Mouse (Mus musculus): ENCODE results near the gene Doc2a. TPM values are rescaled to one million over a fixed set of nuclear protein-coding genes. Genes with fewer than 3 reads are reported as not detected.

Gene Doc2a
- total and polyA plus RNA-seq, 3 experiments: not detected

DNA sequence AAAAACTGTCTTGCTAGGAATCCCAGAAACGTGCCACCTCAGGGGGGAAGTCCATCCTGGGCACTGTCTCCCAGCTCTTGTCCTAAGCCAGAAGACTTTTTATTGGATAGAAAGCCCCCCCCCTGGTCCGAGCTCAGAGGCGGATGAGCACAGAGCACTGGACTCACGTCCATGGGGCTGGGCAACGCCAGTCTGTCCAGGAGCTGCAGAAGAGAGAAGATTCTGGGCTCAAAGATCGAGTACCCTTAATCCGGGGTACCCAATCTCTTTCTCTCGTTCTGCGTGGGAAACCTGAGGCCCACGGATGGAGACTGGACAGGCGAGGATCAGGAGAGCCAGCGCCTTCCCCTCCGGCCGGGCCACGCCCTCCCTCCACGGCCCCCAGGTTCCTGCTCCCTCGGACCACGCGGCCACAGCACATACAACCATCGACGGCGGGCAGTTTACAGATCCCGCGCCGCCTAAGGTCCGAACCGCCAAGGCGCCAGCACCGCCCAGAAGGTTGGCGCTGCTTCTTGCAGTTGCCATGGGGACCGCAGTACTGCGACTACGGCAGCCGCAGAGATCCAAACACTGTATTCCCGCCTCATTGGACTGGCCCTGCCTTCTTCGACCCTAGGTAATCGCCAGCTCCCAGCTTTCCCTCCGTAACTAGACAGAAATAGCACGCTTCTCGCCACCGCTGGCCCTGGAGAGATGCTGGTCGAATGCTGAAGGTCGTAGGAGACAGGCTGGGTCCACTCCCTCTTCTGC, 38.3 kb upstream of the Doc2a start:
- Histone ChIP-seq H3K9ac (ENCODE audit: low read depth, low read length) (peak overlapping the region; percentile 78), H3K4me1 (ENCODE audit: control insufficient read depth, insufficient read depth, low read length) (peaks cover 1% of the 10 kb centered on the region; the same call in 1 of the 2 replicates), H3K27me3 (ENCODE audit: control insufficient read depth, insufficient read depth, low read length) (no peaks in the 10 kb centered on the region), H3K27ac (peak overlapping the region; percentile 67), H3K79me2 (replicated peaks; ENCODE audit: control insufficient read depth, insufficient read depth, low read length) (no peaks in the 10 kb centered on the region), H3K4me3 (peak overlapping the region; percentile 63), H3K36me3 (ENCODE audit: control insufficient read depth, insufficient read depth, low read length) (no peaks in the 10 kb centered on the region)
- intact Hi-C loops (cut with DNase I): no loop called here
- 1% methylated on average over 43 of the region's 43 CpGs for WGBS
- peak; percentile 91 to 92 for DNase-seq
- TF ChIP-seq EP300 (IDR thresholded peaks at IDR 0.05; ENCODE audit: insufficient read depth, low read depth, low read length) (peak; percentile 78; the same call in 1 of the 2 replicates), CTCF (IDR thresholded peaks at IDR 0.05) (peak; percentile 35; the same call in 1 of the 2 replicates), POLR2A (IDR thresholded peaks at IDR 0.05; ENCODE audit: insufficient read depth, low read depth, low read length) (peak; percentile 71)

DNA sequence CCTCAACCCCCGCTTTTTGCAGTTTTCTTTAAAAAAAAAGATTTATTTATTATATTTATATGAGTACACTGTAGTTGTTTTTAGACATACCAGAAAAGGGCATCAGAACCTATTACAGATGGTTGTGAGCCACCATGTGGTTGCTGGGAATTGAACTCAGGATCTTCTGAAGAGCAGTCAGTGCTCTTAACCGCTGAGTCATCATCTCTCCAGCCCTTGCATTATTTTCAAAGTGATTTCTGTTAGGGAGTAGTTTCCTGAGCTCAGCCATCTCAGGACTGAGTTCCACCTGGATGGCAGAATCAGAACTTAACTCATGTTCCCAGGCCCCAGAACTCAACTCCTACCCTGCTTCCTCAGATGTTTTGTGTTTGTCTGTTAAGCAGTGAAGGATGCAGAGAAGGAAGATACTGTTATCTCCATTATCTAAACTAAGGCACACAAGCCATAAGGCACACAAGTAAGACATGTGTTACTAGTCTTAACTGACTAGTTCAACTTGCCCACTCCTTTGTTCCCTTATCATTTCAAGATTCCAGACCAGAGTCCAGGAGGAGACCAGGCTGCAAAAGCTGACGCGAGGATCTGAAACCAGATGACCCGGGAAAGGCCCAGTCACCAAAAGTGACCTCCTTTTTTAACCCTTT, 37.4 kb upstream of the Doc2a start:
- Histone ChIP-seq H3K36me3 (ENCODE audit: control insufficient read depth, insufficient read depth, low read length) (no peaks in the 10 kb centered on the region), H3K4me1 (ENCODE audit: control insufficient read depth, insufficient read depth, low read length) (peaks cover 1% of the 10 kb centered on the region; the same call in 1 of the 2 replicates), H3K27me3 (ENCODE audit: control insufficient read depth, insufficient read depth, low read length) (no peaks in the 10 kb centered on the region), H3K9ac (ENCODE audit: low read depth, low read length) (no peak overlapping the region), H3K79me2 (replicated peaks; ENCODE audit: control insufficient read depth, insufficient read depth, low read length) (no peaks in the 10 kb centered on the region), H3K4me3 (no peak overlapping the region), H3K27ac (peak overlapping the region; percentile 67)
- 48% methylated on average over 5 of the region's 5 CpGs for WGBS
- DNase-seq: no peak
- intact Hi-C loops (cut with DNase I): no loop called here
- TF ChIP-seq CTCF (IDR thresholded peaks at IDR 0.05) (no peak), POLR2A (IDR thresholded peaks at IDR 0.05; ENCODE audit: insufficient read depth, low read depth, low read length) (no peak), EP300 (IDR thresholded peaks at IDR 0.05; ENCODE audit: insufficient read depth, low read depth, low read length) (no peak)

GRCm38 (mm10) chr7:126815726-126816222, 31.4 kb upstream of the Doc2a start:
- H3K4me1 ChIP-seq (ENCODE audit: control insufficient read depth, insufficient read depth, low read length): no peaks in the 10 kb centered on the region
- H3K79me2 ChIP-seq (replicated peaks; ENCODE audit: control insufficient read depth, insufficient read depth, low read length): no peaks in the 10 kb centered on the region
- no peaks in the 10 kb centered on the region for H3K36me3 ChIP-seq (ENCODE audit: control insufficient read depth, insufficient read depth, low read length)
- H3K27me3 ChIP-seq (ENCODE audit: control insufficient read depth, insufficient read depth, low read length): no peaks in the 10 kb centered on the region
- TF ChIP-seq CTCF (IDR thresholded peaks at IDR 0.05) (no peak), EP300 (IDR thresholded peaks at IDR 0.05; ENCODE audit: insufficient read depth, low read depth, low read length) (no peak), POLR2A (IDR thresholded peaks at IDR 0.05; ENCODE audit: insufficient read depth, low read depth, low read length) (no peak)
- WGBS: 43% methylated on average over 8 of the region's 8 CpGs
- DNase-seq: no peak
- no peak overlapping the region for H3K27ac ChIP-seq
- intact Hi-C loops (cut with DNase I): no loop called here
- H3K4me3 ChIP-seq: no peak overlapping the region
- H3K9ac ChIP-seq (ENCODE audit: low read depth, low read length): no peak overlapping the region

GRCm38 (mm10) chr7:126816494-126816893, 30.7 kb upstream of the Doc2a start:
- no peak for TF ChIP-seq EP300 (IDR thresholded peaks at IDR 0.05; ENCODE audit: insufficient read depth, low read depth, low read length)
- TF ChIP-seq POLR2A (IDR thresholded peaks at IDR 0.05; ENCODE audit: insufficient read depth, low read depth, low read length): no peak
- no peak for TF ChIP-seq CTCF (IDR thresholded peaks at IDR 0.05)
- Histone ChIP-seq H3K9ac (ENCODE audit: low read depth, low read length) (no peak overlapping the region), H3K27ac (no peak overlapping the region), H3K79me2 (replicated peaks; ENCODE audit: control insufficient read depth, insufficient read depth, low read length) (no peaks in the 10 kb centered on the region), H3K27me3 (ENCODE audit: control insufficient read depth, insufficient read depth, low read length) (no peaks in the 10 kb centered on the region), H3K36me3 (ENCODE audit: control insufficient read depth, insufficient read depth, low read length) (no peaks in the 10 kb centered on the region), H3K4me1 (ENCODE audit: control insufficient read depth, insufficient read depth, low read length) (no peaks in the 10 kb centered on the region), H3K4me3 (no peak overlapping the region)
- DNase-seq: peak in 1 of 2 experiments; percentile 45
- intact Hi-C loops (cut with DNase I): no loop called here
- 70% methylated on average over 8 of the region's 8 CpGs for WGBS

GRCm38 (mm10) chr7:126817595-126817994, 29.6 kb upstream of the Doc2a start:
- H3K9ac ChIP-seq (ENCODE audit: low read depth, low read length): no peak overlapping the region
- no peak for TF ChIP-seq CTCF (IDR thresholded peaks at IDR 0.05)
- no peak for TF ChIP-seq POLR2A (IDR thresholded peaks at IDR 0.05; ENCODE audit: insufficient read depth, low read depth, low read length)
- TF ChIP-seq EP300 (IDR thresholded peaks at IDR 0.05; ENCODE audit: insufficient read depth, low read depth, low read length): no peak
- no peak overlapping the region for H3K4me3 ChIP-seq
- H3K36me3 ChIP-seq (ENCODE audit: control insufficient read depth, insufficient read depth, low read length): no peaks in the 10 kb centered on the region
- H3K4me1 ChIP-seq (ENCODE audit: control insufficient read depth, insufficient read depth, low read length): peaks cover 6% of the 10 kb centered on the region
- H3K27ac ChIP-seq: no peak overlapping the region
- no peaks in the 10 kb centered on the region for H3K27me3 ChIP-seq (ENCODE audit: control insufficient read depth, insufficient read depth, low read length)
- no peak for DNase-seq
- intact Hi-C loops (cut with DNase I): no loop called here
- WGBS: 81% methylated on average over 7 of the region's 7 CpGs
- H3K79me2 ChIP-seq (replicated peaks; ENCODE audit: control insufficient read depth, insufficient read depth, low read length): no peaks in the 10 kb centered on the region

DNA sequence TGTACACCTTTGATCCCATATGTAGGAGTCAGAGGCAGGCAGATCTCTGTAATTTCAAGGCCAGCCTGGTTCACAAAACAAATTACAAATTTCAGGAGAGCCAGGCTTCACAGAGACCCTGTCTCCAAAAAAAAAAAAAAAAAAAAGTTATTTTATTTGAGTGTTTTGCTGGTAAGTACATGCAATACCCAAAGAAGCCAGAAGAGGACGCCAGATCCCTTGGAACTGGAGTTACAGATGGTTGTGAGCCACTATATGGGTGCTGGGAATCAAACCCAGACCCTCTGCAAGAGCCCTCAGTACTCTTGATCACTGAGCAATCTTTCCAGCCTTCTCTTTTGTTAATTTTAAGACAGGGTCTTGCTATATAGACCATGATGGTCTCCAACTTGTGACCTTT, 28.4 kb upstream of the Doc2a start:
- Histone ChIP-seq H3K4me3 (no peak overlapping the region), H3K9ac (ENCODE audit: low read depth, low read length) (no peak overlapping the region), H3K4me1 (ENCODE audit: control insufficient read depth, insufficient read depth, low read length) (peaks cover 6% of the 10 kb centered on the region), H3K79me2 (replicated peaks; ENCODE audit: control insufficient read depth, insufficient read depth, low read length) (no peaks in the 10 kb centered on the region), H3K27ac (no peak overlapping the region), H3K27me3 (ENCODE audit: control insufficient read depth, insufficient read depth, low read length) (no peaks in the 10 kb centered on the region), H3K36me3 (ENCODE audit: control insufficient read depth, insufficient read depth, low read length) (no peaks in the 10 kb centered on the region)
- WGBS: 25% methylated on average over 1 of the region's 1 CpGs
- intact Hi-C loops (cut with DNase I): no loop called here
- TF ChIP-seq POLR2A (IDR thresholded peaks at IDR 0.05; ENCODE audit: insufficient read depth, low read depth, low read length) (no peak), CTCF (IDR thresholded peaks at IDR 0.05) (peak; percentile 39), EP300 (IDR thresholded peaks at IDR 0.05; ENCODE audit: insufficient read depth, low read depth, low read length) (no peak)
- no peak for DNase-seq
